Mouse (Mus musculus) lung, postnatal 0 days (tissue): ENCODE measurements at regions not wholly inside any gene's neighbourhood (a gene's known extent, or its start where the extent isn't known, plus 50 kb on each side); places are given as distances from the start of the nearest gene placed in this dataset.

Source experiments
- CTCF ChIP-seq: IDR thresholded peaks from 2 replicates; pipeline ENCODE4 v1.5.1; 2016; ENCODE audit warnings: antibody characterized with exemption, mild to moderate bottlenecking
- EP300 ChIP-seq: IDR thresholded peaks from 2 replicates; pipeline ENCODE4 v1.6.1; 2016; ENCODE audit warnings: antibody characterized with exemption, mild to moderate bottlenecking, control low read depth

DNA sequence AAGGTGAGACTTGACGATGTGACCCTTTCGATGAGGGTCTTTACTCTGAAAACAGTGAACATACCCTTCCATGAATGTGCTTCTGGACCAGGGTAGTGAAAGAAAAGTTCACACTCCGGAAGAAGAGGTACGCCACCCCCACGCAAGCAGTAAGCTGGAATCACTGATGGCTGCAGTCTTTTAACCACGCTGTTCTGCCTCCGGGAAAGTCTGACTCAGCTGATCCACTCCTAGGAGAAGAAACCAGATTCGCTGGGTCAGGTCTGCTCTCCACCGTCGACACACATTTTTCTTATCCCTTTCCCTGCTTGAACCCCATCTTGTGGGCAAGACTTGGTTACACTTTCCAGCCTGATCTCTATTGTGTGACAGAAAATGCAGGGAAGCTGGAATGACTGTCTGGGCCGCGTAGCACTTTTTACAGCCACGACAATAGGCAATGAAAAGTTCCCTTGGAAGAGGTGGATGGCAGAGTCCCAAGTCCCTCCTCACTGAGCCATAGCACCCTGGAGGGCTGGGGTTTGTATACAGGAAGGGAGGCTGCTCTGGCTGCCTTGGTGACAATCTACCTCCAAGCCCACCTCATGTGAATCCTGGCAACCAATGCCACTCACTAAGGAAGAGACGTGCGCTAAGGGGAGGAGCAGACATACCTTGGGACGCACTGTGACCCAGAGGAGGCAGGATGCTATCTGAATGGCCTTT, 96.9 kb upstream of the Nr4a3 start:
- TF ChIP-seq CTCF (no peak), EP300 (no peak)
